Mouse (Mus musculus): ENCODE results near the gene Fnbp1.

DNA sequence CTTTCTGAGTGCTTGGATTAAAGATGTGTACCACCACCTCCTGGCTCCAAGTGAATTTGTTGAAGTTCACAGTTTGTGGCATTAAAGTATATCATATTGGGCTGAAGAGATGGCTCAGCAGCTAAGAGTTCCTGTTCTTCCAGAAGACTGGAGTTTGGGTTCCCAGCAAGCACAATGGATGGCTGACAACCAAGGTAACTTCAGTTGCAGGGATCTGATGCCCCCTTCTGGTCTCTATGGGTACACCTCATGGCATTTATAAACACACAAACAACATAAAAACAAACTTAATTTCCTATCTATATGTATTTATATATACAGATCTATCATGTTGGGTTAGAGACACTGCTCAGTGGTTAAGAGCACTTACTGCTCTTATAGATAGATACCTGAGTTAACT, 9.0 kb upstream of the Fnbp1 start:
- TF ChIP-seq POLR2A (IDR thresholded peaks at IDR 0.05; ENCODE audit: borderline replicate concordance, insufficient read depth, low read length) (no peak), CTCF (IDR thresholded peaks at IDR 0.05; ENCODE audit: borderline replicate concordance, insufficient read depth, low read depth, low read length) (peak; percentile 28; the same call in 1 of the 2 replicates)

All from cerebellum, adult 2 months (tissue).